Mouse (Mus musculus): ENCODE results near the gene Tango6. TPM values are rescaled to one million over a fixed set of nuclear protein-coding genes. Genes with fewer than 3 reads are reported as not detected.

Gene Tango6
- total RNA-seq (2018; cell fraction: chromatin; rRNA removed) = 1 to 10 TPM; 1.6 to 9.5 (median 6.2) TPM
- 1 to 10 TPM in 8 of 26 experiments, under 1 TPM in 18; 0.57 to 1.3 (median 0.97) TPM for total RNA-seq (2018; cell fraction: cytosol; rRNA removed)
- 1 to 10 TPM in 23 of 26 experiments, under 1 TPM in 3; 0.53 to 9.0 (median 2.5) TPM for total RNA-seq (2018; cell fraction: nucleus; rRNA removed)
- 0.75 to 1.9 TPM (median 0.82 TPM) in 3 replicates for polyA plus RNA-seq (2018)

DNA sequence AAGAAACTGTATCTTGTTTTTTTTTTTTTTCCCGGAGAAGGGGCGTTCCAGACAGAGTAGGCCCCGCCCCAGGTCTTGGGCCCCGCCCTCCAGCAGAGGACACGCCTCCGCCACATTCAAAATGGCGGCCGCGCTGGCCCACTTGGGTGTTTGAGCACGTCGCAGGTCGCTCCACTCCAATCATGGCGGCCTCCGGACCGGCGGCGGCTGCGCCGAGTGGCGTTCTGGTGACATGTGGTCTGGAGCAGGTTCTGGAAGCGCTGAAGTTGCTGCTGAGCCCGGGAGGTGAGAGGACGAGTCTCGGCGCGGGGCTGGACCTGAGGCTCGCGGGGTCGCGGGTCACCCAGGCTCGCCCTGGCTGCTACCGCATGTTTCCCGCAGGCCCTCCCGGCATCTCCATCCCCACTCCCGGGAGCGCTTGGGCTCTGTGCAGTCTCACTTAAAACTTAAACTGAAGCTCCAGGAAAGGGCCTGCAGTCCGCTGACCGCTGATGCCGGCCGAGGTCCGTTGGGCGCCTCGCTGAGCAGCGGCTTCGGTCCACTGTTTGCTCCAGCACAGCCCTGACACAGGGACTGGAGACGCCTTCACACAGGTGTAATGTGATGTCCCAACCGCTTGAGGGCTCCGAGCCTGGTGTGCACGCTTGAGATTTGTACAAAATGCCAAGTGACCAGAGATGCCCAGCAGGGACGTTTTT, at the start of gene Tango6:
Gene Tango6, plus strand, starts transcription at position 98 of the 698 bp plus-strand sequence.
- WGBS (ENCODE audit: missing documents) = under 1% methylated on average over 50 of the region's 50 CpGs
- Histone ChIP-seq H3K4me3 (ENCODE audit: inconsistent target) (peak within 1 kb of the TSS; percentile 31), H3K79me2 (ENCODE audit: inconsistent target) (no peaks in the 10 kb centered on the region), H3K27ac (no peak within 1 kb of the TSS), H3K36me3 (ENCODE audit: inconsistent target) (no peaks in the 10 kb centered on the region)

- Histone ChIP-seq H3K27ac (no peak overlapping the region), H3K36me3 (ENCODE audit: inconsistent target) (no peaks in the 10 kb centered on the region), H3K4me3 (ENCODE audit: inconsistent target) (no peak overlapping the region), H3K79me2 (ENCODE audit: inconsistent target) (no peaks in the 10 kb centered on the region)
- WGBS (ENCODE audit: missing documents) = 57% methylated on average over 17 of the region's 17 CpGs
Measured at GRCm38 (mm10) chr8:106633361-106634158, 49.3 kb upstream of the Tango6 start.

DNA sequence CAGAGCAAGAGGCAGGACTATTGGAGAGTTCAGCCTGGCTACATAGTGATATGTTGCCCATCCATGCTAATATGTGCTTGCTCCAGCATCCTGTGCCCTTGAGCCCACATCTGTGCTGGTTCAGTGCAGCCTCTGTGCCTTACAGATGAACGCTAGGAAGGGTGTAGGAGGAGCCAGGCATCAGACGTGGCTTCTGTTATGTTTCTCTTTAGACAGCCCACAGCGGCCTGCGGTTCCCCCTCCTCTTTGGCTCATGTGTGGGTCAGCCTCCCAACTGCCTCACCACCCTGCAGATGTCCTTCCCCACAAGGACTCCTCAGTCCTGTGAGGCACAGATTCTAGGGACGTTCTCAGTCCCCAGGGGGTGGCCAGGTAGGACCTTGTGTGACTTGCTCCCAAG, 47.6 kb upstream of the Tango6 start:
- WGBS (ENCODE audit: missing documents) = 36% methylated on average over 5 of the region's 5 CpGs
- H3K27ac ChIP-seq = no peak overlapping the region
- H3K4me3 ChIP-seq (ENCODE audit: inconsistent target) = no peak overlapping the region
- H3K79me2 ChIP-seq (ENCODE audit: inconsistent target) = no peaks in the 10 kb centered on the region
- no peaks in the 10 kb centered on the region for H3K36me3 ChIP-seq (ENCODE audit: inconsistent target)

DNA sequence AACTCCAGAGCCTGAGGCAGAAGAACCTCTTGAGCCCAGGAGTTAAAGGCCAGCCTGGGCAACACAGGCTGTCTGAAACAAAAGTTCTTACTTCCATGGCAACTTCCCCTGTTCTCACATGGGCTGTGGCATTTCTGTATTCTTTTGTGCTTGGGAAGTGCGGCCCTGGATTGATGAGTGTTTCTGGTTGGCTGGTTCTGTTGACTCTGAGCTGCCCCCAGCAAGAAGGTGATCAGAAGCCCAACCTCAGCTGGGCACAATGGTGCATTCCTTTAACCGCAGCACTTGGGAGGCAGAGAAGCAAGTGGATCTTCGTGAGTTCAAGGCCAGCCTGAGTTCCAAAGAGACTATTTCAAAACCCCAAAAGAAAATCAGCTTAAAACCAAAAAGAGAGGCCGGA, 45.4 kb upstream of the Tango6 start:
- no peak overlapping the region for H3K4me3 ChIP-seq (ENCODE audit: inconsistent target)
- H3K27ac ChIP-seq = no peak overlapping the region
- H3K36me3 ChIP-seq (ENCODE audit: inconsistent target) = no peaks in the 10 kb centered on the region
- H3K79me2 ChIP-seq (ENCODE audit: inconsistent target) = no peaks in the 10 kb centered on the region
- 93% methylated on average over 4 of the region's 4 CpGs for WGBS (ENCODE audit: missing documents)

DNA sequence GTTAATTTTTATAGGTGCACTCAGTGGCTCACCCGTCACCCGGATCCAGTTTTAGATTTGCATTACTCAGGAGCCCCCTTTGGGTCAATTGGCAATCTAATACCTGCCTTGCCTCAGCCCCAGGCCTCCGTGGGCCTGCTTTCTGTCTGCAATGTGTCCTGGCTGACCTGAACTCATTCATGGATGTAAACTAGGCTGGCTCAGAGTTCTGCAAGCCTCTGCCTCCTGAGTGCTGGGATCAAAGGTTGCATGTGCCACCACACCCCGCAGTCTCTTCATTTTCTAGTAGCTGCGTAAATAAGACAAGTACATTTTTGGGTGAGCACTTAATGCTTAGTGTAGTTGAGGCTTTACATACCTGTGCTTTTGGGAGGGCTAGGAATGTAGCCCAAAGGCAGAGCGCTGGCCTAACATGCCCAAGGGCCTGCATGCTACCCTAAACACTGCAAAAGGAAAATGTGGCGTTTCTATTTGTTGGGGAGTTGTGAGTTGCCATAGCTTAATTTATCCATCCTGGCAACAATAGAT, 44.0 kb upstream of the Tango6 start:
- H3K79me2 ChIP-seq (ENCODE audit: inconsistent target) = no peaks in the 10 kb centered on the region
- no peaks in the 10 kb centered on the region for H3K36me3 ChIP-seq (ENCODE audit: inconsistent target)
- no peak overlapping the region for H3K4me3 ChIP-seq (ENCODE audit: inconsistent target)
- no peak overlapping the region for H3K27ac ChIP-seq
- WGBS (ENCODE audit: missing documents) = 95% methylated on average over 7 of the region's 7 CpGs

- Histone ChIP-seq H3K27ac (no peak overlapping the region), H3K79me2 (ENCODE audit: inconsistent target) (no peaks in the 10 kb centered on the region), H3K36me3 (ENCODE audit: inconsistent target) (no peaks in the 10 kb centered on the region), H3K4me3 (ENCODE audit: inconsistent target) (no peak overlapping the region)
- WGBS (ENCODE audit: missing documents) = 95% methylated on average over 7 of the region's 7 CpGs
Measured at GRCm38 (mm10) chr8:106640212-106640611, 42.7 kb upstream of the Tango6 start.

- no peak overlapping the region for H3K27ac ChIP-seq
- no peaks in the 10 kb centered on the region for H3K36me3 ChIP-seq (ENCODE audit: inconsistent target)
- no peak overlapping the region for H3K4me3 ChIP-seq (ENCODE audit: inconsistent target)
- no peaks in the 10 kb centered on the region for H3K79me2 ChIP-seq (ENCODE audit: inconsistent target)
- 90% methylated on average over 5 of the region's 5 CpGs for WGBS (ENCODE audit: missing documents)
Measured at GRCm38 (mm10) chr8:106640921-106641320, 41.9 kb upstream of the Tango6 start.

DNA sequence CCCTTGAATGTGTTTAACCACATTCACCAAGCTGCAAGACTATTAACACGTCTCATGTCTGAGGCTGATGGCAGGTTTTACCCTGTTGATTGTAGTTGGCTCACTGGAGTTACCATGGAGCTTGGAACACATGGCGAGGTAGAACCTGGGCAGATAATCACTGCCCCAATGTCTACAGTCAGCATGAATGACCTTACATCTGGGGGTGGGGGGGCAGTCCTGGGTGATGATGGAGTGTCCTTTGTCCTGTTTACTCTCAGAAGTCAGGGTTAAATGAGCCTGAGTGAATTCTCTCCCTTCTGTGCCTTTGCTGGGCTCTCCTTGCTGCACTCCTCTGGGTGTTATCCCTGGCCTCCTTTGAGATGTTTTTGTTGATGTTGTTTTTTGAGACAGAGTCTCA, 40.7 kb upstream of the Tango6 start:
- H3K79me2 ChIP-seq (ENCODE audit: inconsistent target) = no peaks in the 10 kb centered on the region
- H3K36me3 ChIP-seq (ENCODE audit: inconsistent target) = no peaks in the 10 kb centered on the region
- H3K4me3 ChIP-seq (ENCODE audit: inconsistent target) = no peak overlapping the region
- H3K27ac ChIP-seq = no peak overlapping the region
- WGBS (ENCODE audit: missing documents) = 86% methylated on average over 2 of the region's 2 CpGs

- H3K79me2 ChIP-seq (ENCODE audit: inconsistent target) = no peaks in the 10 kb centered on the region
- no peak overlapping the region for H3K27ac ChIP-seq
- no peaks in the 10 kb centered on the region for H3K36me3 ChIP-seq (ENCODE audit: inconsistent target)
- H3K4me3 ChIP-seq (ENCODE audit: inconsistent target) = no peak overlapping the region
- 56% methylated on average over 4 of the region's 4 CpGs for WGBS (ENCODE audit: missing documents)
Measured at GRCm38 (mm10) chr8:106643100-106643499, 39.8 kb upstream of the Tango6 start.

- Histone ChIP-seq H3K79me2 (ENCODE audit: inconsistent target) (no peaks in the 10 kb centered on the region), H3K4me3 (ENCODE audit: inconsistent target) (no peak overlapping the region), H3K27ac (no peak overlapping the region), H3K36me3 (ENCODE audit: inconsistent target) (no peaks in the 10 kb centered on the region)
- WGBS (ENCODE audit: missing documents) = 72% methylated on average over 3 of the region's 3 CpGs
Measured at GRCm38 (mm10) chr8:106644957-106645356, 37.9 kb upstream of the Tango6 start.

DNA sequence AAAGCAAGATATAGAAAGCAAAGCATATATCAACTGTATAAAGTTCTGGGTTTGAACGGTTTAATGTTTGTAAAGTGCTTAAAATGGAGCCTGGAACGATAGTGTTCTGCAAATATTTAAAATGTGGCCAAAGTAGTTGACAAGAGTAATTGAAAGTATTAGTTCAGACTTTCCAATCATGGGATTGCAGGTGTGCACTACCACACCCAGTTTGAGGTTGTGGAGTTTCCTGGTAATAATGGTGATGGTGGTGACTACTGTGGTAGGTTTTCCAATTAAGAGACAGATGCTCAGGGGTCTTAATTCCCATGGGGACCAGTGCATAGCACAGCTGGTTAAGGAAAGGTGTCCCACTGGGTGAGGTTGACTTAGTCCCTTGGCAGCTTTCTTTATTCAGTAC, 36.7 kb upstream of the Tango6 start:
- no peaks in the 10 kb centered on the region for H3K36me3 ChIP-seq (ENCODE audit: inconsistent target)
- no peak overlapping the region for H3K4me3 ChIP-seq (ENCODE audit: inconsistent target)
- 100% methylated on average over 2 of the region's 2 CpGs for WGBS (ENCODE audit: missing documents)
- H3K27ac ChIP-seq = no peak overlapping the region
- H3K79me2 ChIP-seq (ENCODE audit: inconsistent target) = no peaks in the 10 kb centered on the region

GRCm38 (mm10) chr8:106646731-106647130, 36.1 kb upstream of the Tango6 start:
- WGBS (ENCODE audit: missing documents) = 97% methylated on average over 5 of the region's 5 CpGs

DNA sequence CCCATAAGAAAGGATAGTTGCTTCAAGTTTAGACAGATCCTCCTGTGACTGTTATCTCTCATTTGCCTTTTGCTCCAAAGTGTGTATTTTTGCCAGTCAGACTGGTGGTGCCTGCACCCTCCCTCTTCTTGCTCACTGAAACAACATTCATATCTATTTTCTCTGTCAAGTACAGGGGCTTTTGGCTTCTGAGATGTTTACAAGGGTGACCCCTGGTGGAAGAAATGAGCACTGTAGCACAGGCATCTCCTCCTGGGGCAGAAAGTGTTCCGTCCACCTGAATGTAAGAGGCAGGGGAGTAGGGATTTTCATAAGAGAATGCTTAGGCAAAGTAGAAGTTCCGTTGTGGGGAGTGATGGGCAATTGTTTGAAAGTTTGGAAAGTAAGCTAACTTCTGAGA, 35.5 kb upstream of the Tango6 start:
- Histone ChIP-seq H3K4me3 (ENCODE audit: inconsistent target) (no peak overlapping the region), H3K36me3 (ENCODE audit: inconsistent target) (no peaks in the 10 kb centered on the region), H3K27ac (no peak overlapping the region), H3K79me2 (ENCODE audit: inconsistent target) (no peaks in the 10 kb centered on the region)
- WGBS (ENCODE audit: missing documents) = 43% methylated on average over 2 of the region's 2 CpGs

More at GRCm38 (mm10) chr8:106646731-106647130, 36.1 kb upstream of the Tango6 start:
- H3K27ac ChIP-seq = no peak overlapping the region
- H3K4me3 ChIP-seq (ENCODE audit: inconsistent target) = no peak overlapping the region
- no peaks in the 10 kb centered on the region for H3K79me2 ChIP-seq (ENCODE audit: inconsistent target)
- H3K36me3 ChIP-seq (ENCODE audit: inconsistent target) = no peaks in the 10 kb centered on the region

DNA sequence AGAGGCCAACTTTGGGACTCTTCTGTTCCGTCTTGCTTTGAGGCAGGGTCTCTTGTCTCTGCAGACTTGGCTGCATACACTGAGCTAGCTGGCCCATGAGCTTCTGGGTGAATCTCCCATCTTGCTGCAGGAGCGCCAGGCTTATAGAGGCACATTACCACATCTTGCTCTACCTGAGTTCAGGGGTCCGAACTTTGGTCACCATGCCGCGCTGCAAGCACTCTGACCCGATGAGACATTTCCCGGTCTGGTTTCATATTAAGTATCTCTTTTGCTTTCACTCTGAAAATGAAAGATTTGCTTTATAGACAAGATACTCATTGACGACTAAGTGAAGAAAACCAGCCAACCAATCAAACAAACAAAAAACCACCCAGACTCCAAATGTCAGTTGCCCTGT, 34.4 kb upstream of the Tango6 start:
- 94% methylated on average over 8 of the region's 8 CpGs for WGBS (ENCODE audit: missing documents)
- no peak overlapping the region for H3K4me3 ChIP-seq (ENCODE audit: inconsistent target)
- H3K79me2 ChIP-seq (ENCODE audit: inconsistent target) = no peaks in the 10 kb centered on the region
- H3K27ac ChIP-seq = no peak overlapping the region
- H3K36me3 ChIP-seq (ENCODE audit: inconsistent target) = no peaks in the 10 kb centered on the region

- Histone ChIP-seq H3K4me3 (ENCODE audit: inconsistent target) (no peak overlapping the region), H3K79me2 (ENCODE audit: inconsistent target) (no peaks in the 10 kb centered on the region), H3K36me3 (ENCODE audit: inconsistent target) (no peaks in the 10 kb centered on the region), H3K27ac (no peak overlapping the region)
- 46% methylated on average over 3 of the region's 3 CpGs for WGBS (ENCODE audit: missing documents)
Measured at GRCm38 (mm10) chr8:106651994-106652393, 30.9 kb upstream of the Tango6 start.

Data from macrophage (primary cell).